Mouse (Mus musculus) brain, embryonic 18.5 days (tissue): ENCODE data around the gene Tbx19.

Source experiments
- DNase-seq: peaks from one replicate; pipeline ENCODE4 v3.0.0-alpha.2; 2012; ENCODE audit warnings: low read depth, low spot score

Tbx19 gene

DNA sequence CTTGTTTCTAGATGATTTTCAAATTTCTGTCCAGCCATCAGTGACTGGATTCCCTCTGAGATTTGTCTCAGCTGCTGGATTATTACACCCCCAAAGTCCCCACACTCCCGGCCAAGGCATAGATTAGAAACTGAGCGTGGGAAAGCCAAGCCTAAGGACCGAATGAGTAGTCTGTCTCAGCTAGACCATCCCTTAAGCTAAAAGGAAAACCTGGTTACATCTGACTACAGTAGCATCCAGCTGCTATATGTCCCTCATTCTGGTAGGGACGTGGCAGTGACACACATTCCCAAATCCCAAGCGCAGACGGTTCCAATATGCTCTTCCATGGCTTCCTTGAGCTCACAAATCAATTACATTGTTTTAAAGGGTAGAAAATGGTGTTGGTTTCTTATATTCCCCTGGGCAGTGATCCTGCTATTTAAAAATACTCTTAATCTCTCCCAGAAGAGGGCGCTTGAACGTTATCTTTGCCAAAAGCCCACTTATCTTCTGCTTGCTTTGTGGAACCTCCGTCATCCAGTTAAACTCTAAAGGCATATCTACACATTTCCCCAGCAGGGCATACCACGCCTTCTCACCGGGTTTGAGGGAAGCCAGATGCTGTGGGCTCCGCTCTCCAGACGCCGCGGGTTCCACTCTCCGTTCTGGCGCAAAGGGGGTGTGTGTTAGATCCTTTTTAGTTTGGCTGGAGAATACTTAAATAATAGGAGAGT lies 46.0 kb downstream of the Tbx19 start:
- no peak for DNase-seq

DNA sequence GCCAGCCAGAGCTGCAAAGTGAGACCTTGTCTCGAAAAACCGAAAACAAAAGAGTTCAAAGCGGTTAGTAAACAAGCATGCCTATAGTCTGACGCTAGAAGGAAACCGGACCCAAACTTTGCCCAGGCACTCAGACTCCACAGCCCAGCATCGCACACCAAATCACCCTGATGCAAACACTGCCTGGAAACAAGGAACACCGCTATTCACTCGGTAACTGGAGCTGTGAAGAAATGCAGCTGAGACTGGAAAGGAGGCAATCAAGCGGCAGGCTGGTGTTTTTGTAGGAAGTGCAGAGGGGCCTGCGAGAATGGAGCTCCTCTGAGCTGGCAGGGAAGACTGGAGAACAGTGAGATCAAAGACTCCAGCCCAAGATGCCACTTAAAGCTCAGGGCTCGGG lies 46.9 kb downstream of the Tbx19 start:
- no peak for DNase-seq

- no peak for DNase-seq
Measured at GRCm38 (mm10) chr1:165110659-165111058, 49.9 kb downstream of the Tbx19 start.

DNA sequence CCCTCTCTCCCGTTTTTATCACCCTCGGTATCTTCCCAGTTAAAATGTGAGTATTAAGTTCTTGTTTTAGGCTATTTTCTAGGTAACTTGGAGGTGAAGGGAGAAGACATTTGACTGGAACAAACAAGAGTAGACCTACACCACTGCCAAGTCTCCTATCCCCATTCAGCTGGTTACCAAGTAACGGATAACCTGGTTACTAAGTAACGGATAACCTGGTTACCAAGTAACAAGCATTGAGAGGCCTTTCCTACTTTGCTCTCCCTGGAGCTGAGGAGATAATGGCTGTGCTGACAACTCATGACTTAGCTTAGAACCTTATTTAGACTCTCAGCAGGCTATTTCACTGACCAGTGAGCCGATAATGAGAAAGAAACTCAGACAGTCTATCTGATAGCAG lies 51.4 kb downstream of the Tbx19 start:
- no peak for DNase-seq

DNA sequence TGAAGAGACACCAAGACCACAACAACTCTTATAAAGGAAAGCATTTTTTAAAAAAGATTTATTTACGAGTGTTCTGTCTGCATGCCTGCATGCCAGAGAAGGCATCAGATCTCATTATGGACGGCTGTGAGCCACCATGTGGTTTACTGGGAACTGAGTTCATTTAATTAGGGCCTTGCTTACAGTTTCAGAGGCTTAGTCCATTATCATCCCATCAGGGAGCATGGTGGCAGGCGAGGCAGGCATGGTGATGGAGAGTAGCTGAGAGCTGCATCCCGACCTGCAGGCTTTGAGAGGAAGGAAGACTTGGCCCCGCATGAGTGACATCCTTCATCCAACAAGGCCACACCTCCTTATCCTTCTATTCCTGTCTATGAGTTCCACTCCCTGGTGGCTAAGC lies 52.1 kb downstream of the Tbx19 start:
- DNase-seq: no peak

- no peak for DNase-seq
Measured at GRCm38 (mm10) chr1:165106011-165106385, 54.6 kb downstream of the Tbx19 start.

DNA sequence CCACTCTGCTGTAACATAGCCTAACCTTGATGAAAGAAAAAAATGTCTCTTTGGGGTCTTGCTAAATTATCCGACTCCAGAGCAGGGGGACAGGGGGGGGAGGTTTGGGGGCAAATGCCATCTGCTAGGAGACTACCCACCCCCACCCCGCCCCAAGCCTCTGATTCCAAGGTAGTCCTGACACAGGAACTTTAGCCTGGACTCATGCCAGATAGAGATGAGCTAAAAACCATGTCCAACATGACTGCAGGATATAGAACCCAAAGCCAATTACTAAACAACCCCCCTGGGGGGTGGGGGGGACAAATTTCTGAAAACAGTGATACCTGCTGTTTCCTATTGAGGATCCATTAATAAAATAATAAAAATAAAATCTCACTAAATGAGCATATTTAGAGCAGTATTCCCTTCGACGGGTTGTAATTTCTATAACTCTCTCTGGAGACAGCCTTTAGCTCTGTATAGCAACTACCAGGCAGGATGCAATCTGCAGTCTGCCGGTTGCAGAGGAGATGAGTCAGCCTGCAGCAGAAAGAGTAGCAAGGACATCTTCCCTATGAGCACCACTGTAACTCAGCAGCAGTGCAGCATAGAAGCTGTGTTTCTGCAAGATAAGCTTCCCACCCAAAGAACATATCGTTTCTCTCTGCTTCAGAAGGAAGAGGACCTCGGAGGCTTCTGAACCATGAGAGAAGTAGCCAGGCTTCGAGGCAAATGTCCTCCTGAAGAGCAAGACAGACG lies 55.1 kb downstream of the Tbx19 start:
- no peak for DNase-seq

- DNase-seq: no peak
Measured at GRCm38 (mm10) chr1:165104707-165105259, 55.8 kb downstream of the Tbx19 start.

GRCm38 (mm10) chr1:165099569-165099968 lies 61.0 kb downstream of the Tbx19 start:
- no peak for DNase-seq

DNA sequence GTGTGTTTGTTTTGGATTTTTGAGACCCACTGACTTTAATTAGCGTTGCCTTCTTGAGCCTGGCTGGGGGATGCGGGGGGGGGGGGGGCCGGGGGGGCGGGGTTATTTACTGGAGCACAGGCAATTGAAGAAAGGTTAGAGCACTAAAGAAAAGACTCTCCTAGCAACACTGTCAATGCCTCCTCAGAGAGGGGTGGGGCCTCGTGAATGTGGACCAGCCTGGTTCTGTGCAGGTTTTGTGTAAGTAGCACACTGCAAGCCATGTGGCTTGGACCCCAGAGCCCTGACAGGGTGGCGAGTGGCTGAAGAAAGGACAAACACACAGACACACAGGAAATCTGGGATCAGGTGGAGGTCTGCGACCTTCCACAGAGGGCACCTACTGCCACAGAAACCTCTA lies 65.7 kb downstream of the Tbx19 start:
- no peak for DNase-seq

DNA sequence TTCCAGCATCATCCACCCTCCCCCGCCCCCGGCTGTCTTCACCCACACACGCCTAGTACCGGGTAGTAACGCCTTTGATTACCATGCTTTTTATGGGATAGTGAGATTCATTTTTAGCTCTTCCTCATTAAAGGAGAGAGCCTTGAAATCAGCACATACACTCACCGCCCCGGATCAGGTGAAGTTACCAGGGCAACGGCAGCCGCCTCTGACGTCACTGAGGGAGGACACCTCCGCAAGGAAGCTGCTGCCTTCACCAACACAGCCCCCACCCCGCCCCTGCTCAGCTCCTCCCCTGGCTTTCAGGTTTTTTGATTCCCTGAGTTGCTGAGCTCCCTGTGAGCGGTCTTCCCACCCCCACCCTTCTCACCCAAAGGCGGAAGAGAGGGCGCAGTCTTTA lies 68.9 kb downstream of the Tbx19 start:
- peak; percentile 68 for DNase-seq

GRCm38 (mm10) chr1:165089556-165089955 lies 71.0 kb downstream of the Tbx19 start:
- DNase-seq: no peak
